Mouse (Mus musculus) CH12.LX (cell line): ENCODE measurements around the gene Cfap54. TPM values are rescaled to one million over a fixed set of nuclear protein-coding genes. Genes with fewer than 3 reads are reported as not detected.

Experiments
- DNase-seq: peaks from one replicate; pipeline ENCODE4 v3.0.0-alpha.2; 2013; ENCODE audit errors: extremely low read depth
- H3K27ac ChIP-seq: 2 replicates; pipeline ENCODE4 v1.5.1; 2012; ENCODE audit warnings: low read depth, mild to moderate bottlenecking, control low read depth, moderate library complexity; ENCODE audit not compliant: insufficient read depth
- H3K27me3 ChIP-seq: replicated peaks from 2 replicates; pipeline ENCODE3; 2012; ENCODE audit warnings: inconsistent platforms
- H3K36me3 ChIP-seq, 2 experiments: replicated peaks in 1 of 2; 2 replicates each; pipeline versions ENCODE3 to v1.6.1; 2012; ENCODE audit warnings: inconsistent platforms in 1 of 2, low read length in 1 of 2, mild to moderate bottlenecking in 1 of 2, mixed read lengths in 1 of 2, moderate library complexity in 1 of 2; ENCODE audit not compliant: control insufficient read depth in 1 of 2, insufficient read depth in 1 of 2
- H3K4me1 ChIP-seq, 2 experiments: 2 replicates each; pipeline ENCODE4 v1.6.1; 2012; ENCODE audit warnings: inconsistent platforms in 1 of 2, moderate library complexity in 1 of 2; ENCODE audit not compliant: insufficient read depth in 2 of 2, control insufficient read depth in 1 of 2
- H3K4me2 ChIP-seq: 2 replicates; pipeline ENCODE4 v1.6.1; 2012; ENCODE audit warnings: low read depth, mild to moderate bottlenecking, control low read depth; ENCODE audit not compliant: poor library complexity, insufficient read depth, severe bottlenecking
- H3K4me3 ChIP-seq, 3 experiments: fragments of 150-350 bp in 1 of 3; sonication (generic) in 1 of 3; replicated peaks in 1 of 3; 2 replicates each; pipeline versions ENCODE3 to v1.5.1; 2011 to 2012; ENCODE audit warnings: low read depth in 2 of 3, low read length in 2 of 3, mild to moderate bottlenecking in 2 of 3, moderate library complexity in 2 of 3, control low read depth in 1 of 3, improper control_type of control experiment in 1 of 3, inconsistent platforms in 1 of 3, mixed read lengths in 1 of 3; ENCODE audit not compliant: poor library complexity in 1 of 3
- H3K79me2 ChIP-seq: replicated peaks from 2 replicates; pipeline ENCODE4 v1.6.1; 2012; ENCODE audit warnings: mild to moderate bottlenecking, moderate library complexity; ENCODE audit not compliant: control insufficient read depth, poor library complexity, insufficient read depth, severe bottlenecking; ENCODE audit errors: extremely low read depth
- H3K9ac ChIP-seq: 2 replicates; pipeline ENCODE4 v1.6.1; 2012; ENCODE audit warnings: low read depth, mild to moderate bottlenecking, control low read depth, moderate library complexity; ENCODE audit not compliant: insufficient read depth
- H3K9me3 ChIP-seq: replicated peaks from 2 replicates; pipeline ENCODE3; 2012; ENCODE audit warnings: low read length, inconsistent platforms, mixed read lengths
- BHLHE40 ChIP-seq: IDR thresholded peaks from 2 replicates; pipeline ENCODE4 v1.6.1; 2011; ENCODE audit warnings: mild to moderate bottlenecking, low read depth, low read length, improper control_type of control experiment
- CHD1 ChIP-seq: IDR thresholded peaks from 2 replicates; pipeline ENCODE4 v1.6.1; 2012; ENCODE audit warnings: low read depth, low read length, improper control_type of control experiment, inconsistent platforms
- CHD2 ChIP-seq: IDR thresholded peaks from 2 replicates; pipeline ENCODE4 v1.6.1; 2011; ENCODE audit warnings: low read length, improper control_type of control experiment
- CTCF ChIP-seq, 2 experiments: IDR thresholded peaks in 1 of 2; conservative IDR thresholded peaks in 1 of 2; 2 replicates each; pipeline ENCODE4 v1.5.1; 2011 to 2012; ENCODE audit warnings: low read depth in 2 of 2, low read length in 2 of 2, improper control_type of control experiment in 1 of 2, inconsistent platforms in 1 of 2, mild to moderate bottlenecking in 1 of 2, moderate library complexity in 1 of 2
- E2F4 ChIP-seq: IDR thresholded peaks from 2 replicates; pipeline ENCODE4 v1.6.1; 2011; ENCODE audit warnings: low read depth, low read length, improper control_type of control experiment; ENCODE audit not compliant: insufficient replicate concordance
- ELF1 ChIP-seq: IDR thresholded peaks from 2 replicates; pipeline ENCODE4 v1.6.1; 2014; ENCODE audit warnings: low read depth, mild to moderate bottlenecking, inconsistent platforms, low read length, improper control_type of control experiment
- EP300 ChIP-seq: IDR thresholded peaks from 2 replicates; pipeline ENCODE4 v1.6.1; 2011; ENCODE audit warnings: low read length, improper control_type of control experiment
- ETS1 ChIP-seq: conservative IDR thresholded peaks from 2 replicates; pipeline ENCODE4 v1.6.1; 2012; ENCODE audit warnings: low read depth, mild to moderate bottlenecking, inconsistent platforms, low read length, improper control_type of control experiment, moderate library complexity
- GABPA ChIP-seq: IDR thresholded peaks from 2 replicates; pipeline ENCODE4 v1.6.1; 2012; ENCODE audit warnings: low read depth, low read length, improper control_type of control experiment, inconsistent platforms; ENCODE audit not compliant: insufficient replicate concordance
- HCFC1 ChIP-seq: IDR thresholded peaks from 2 replicates; pipeline ENCODE4 v1.6.1; 2012; ENCODE audit warnings: low read depth, mild to moderate bottlenecking, inconsistent platforms, low read length, improper control_type of control experiment
- IRF4 ChIP-seq: IDR thresholded peaks from 2 replicates; pipeline ENCODE4 v1.6.1; 2014; ENCODE audit warnings: low read depth, mild to moderate bottlenecking, inconsistent platforms, low read length, improper control_type of control experiment
- JUN ChIP-seq: IDR thresholded peaks from 2 replicates; pipeline ENCODE4 v1.6.1; 2011; ENCODE audit warnings: low read depth, mild to moderate bottlenecking, low read length, improper control_type of control experiment, moderate library complexity; ENCODE audit not compliant: insufficient read depth
- JUND ChIP-seq: conservative IDR thresholded peaks from 2 replicates; pipeline ENCODE4 v1.6.1; 2011; ENCODE audit warnings: low read depth, low read length, improper control_type of control experiment
- KAT2A ChIP-seq: IDR thresholded peaks from 2 replicates; pipeline ENCODE4 v1.6.1; 2012; ENCODE audit warnings: low read length, improper control_type of control experiment, inconsistent platforms; ENCODE audit not compliant: insufficient replicate concordance
- MAFK ChIP-seq: IDR thresholded peaks from 2 replicates; pipeline ENCODE4 v1.6.1; 2011; ENCODE audit warnings: low read length, improper control_type of control experiment; ENCODE audit not compliant: insufficient replicate concordance
- MAX ChIP-seq: IDR thresholded peaks from 2 replicates; pipeline ENCODE4 v1.6.1; 2011; ENCODE audit warnings: low read length, improper control_type of control experiment
- MAZ ChIP-seq: IDR thresholded peaks from 2 replicates; pipeline ENCODE4 v1.6.1; 2012; ENCODE audit warnings: low read depth, mild to moderate bottlenecking, inconsistent platforms, low read length, improper control_type of control experiment, moderate library complexity
- MEF2A ChIP-seq: IDR thresholded peaks from 2 replicates; pipeline ENCODE4 v1.6.1; 2014; ENCODE audit warnings: low read depth, mild to moderate bottlenecking, inconsistent platforms, low read length, improper control_type of control experiment, borderline replicate concordance
- MXI1 ChIP-seq: IDR thresholded peaks from 2 replicates; pipeline ENCODE4 v1.6.1; 2011; ENCODE audit warnings: mild to moderate bottlenecking, low read depth, low read length, improper control_type of control experiment
- MYC ChIP-seq: IDR thresholded peaks from 2 replicates; pipeline ENCODE4 v1.6.1; 2011; ENCODE audit warnings: low read depth, mild to moderate bottlenecking, improper control_type of control experiment, low read length
- NELFE ChIP-seq: IDR thresholded peaks from 2 replicates; pipeline ENCODE4 v1.6.1; 2011; ENCODE audit warnings: low read depth, low read length, improper control_type of control experiment
- NRF1 ChIP-seq: IDR thresholded peaks from 2 replicates; pipeline ENCODE4 v1.6.1; 2014; ENCODE audit warnings: low read depth, mild to moderate bottlenecking, inconsistent platforms, low read length, improper control_type of control experiment, moderate library complexity
- PAX5 ChIP-seq: IDR thresholded peaks from 2 replicates; pipeline ENCODE4 v1.6.1; 2012; ENCODE audit warnings: low read length, inconsistent platforms, mixed read lengths
- POLR2A ChIP-seq: IDR thresholded peaks from 2 replicates; pipeline ENCODE4 v1.6.1; 2011; ENCODE audit warnings: low read depth, mild to moderate bottlenecking, improper control_type of control experiment, low read length
- RAD21 ChIP-seq: IDR thresholded peaks from 2 replicates; pipeline ENCODE4 v1.6.1; 2011; ENCODE audit warnings: low read depth, mild to moderate bottlenecking, low read length, improper control_type of control experiment, moderate library complexity
- RCOR1 ChIP-seq: conservative IDR thresholded peaks from 2 replicates; pipeline ENCODE4 v1.6.1; 2012; ENCODE audit warnings: low read depth, mild to moderate bottlenecking, inconsistent platforms, low read length, improper control_type of control experiment
- SIN3A ChIP-seq: IDR thresholded peaks from 2 replicates; pipeline ENCODE4 v1.6.1; 2012; ENCODE audit warnings: low read length, improper control_type of control experiment, inconsistent platforms
- SMC3 ChIP-seq: IDR thresholded peaks from 2 replicates; pipeline ENCODE4 v1.6.1; 2011; ENCODE audit warnings: low read depth, low read length, improper control_type of control experiment
- TBP ChIP-seq: conservative IDR thresholded peaks from 2 replicates; pipeline ENCODE4 v1.6.1; 2011; ENCODE audit warnings: low read depth, low read length, improper control_type of control experiment
- TCF12 ChIP-seq: IDR thresholded peaks from 2 replicates; pipeline ENCODE4 v1.6.1; 2014; ENCODE audit warnings: low read depth, mild to moderate bottlenecking, inconsistent platforms, low read length, improper control_type of control experiment
- UBTF ChIP-seq: IDR thresholded peaks from 2 replicates; pipeline ENCODE4 v1.6.1; 2012; ENCODE audit warnings: low read depth, mild to moderate bottlenecking, inconsistent platforms, low read length, improper control_type of control experiment, moderate library complexity
- USF1 ChIP-seq: IDR thresholded peaks from 2 replicates; pipeline ENCODE4 v1.6.1; 2014; ENCODE audit warnings: low read depth, mild to moderate bottlenecking, inconsistent platforms, low read length, improper control_type of control experiment
- USF2 ChIP-seq: conservative IDR thresholded peaks from 2 replicates; pipeline ENCODE4 v1.6.1; 2011; ENCODE audit warnings: low read depth, low read length, improper control_type of control experiment
- ZMIZ1 ChIP-seq: IDR thresholded peaks from 2 replicates; pipeline ENCODE4 v1.6.1; 2012; ENCODE audit warnings: low read depth, mild to moderate bottlenecking, inconsistent platforms, low read length, improper control_type of control experiment
- ZNF384 ChIP-seq: IDR thresholded peaks from 2 replicates; pipeline ENCODE4 v1.6.1; 2012; ENCODE audit warnings: low read depth, low read length, improper control_type of control experiment, inconsistent platforms
- dilution Hi-C: fragments of 300-500 bp; cut with MboI; formaldehyde crosslinking; loops from 2 replicates; pipeline ENCODE4 v1.14.3; 2020; ENCODE audit warnings: low sequenced_read_pairs; ENCODE audit not compliant: extremely low pct_unique_long_range_greater_than_20kb, extremely low pct_ligation_motif_present
- in situ Hi-C: fragments of 300-500 bp; cut with MboI; formaldehyde crosslinking; loops from 3 replicates; pipeline ENCODE4 v1.14.3; 2019; ENCODE audit warnings: low sequenced_read_pairs, low pct_ligation_motif_present, low pct_unique_long_range_greater_than_20kb, mixed read lengths
- polyA plus RNA-seq: library from polyadenylated mRNA; unstranded; fragments of >175 nt; gene quantifications from 2 replicates; pipeline ENCODE4 v1.2.1, GENCODE M21; 2012; ENCODE audit warnings: low read depth; ENCODE audit not compliant: insufficient read length
- total RNA-seq, 2 experiments: library from RNA; depleted of rRNA; stranded (reverse); fragments of 300-350 nt in 1 of 2; fragments of >200 nt in 1 of 2; gene quantifications; 2 replicates each; pipeline ENCODE4 v1.2.3; 2012 to 2014

The Cfap54 gene
- total RNA-seq (2012; rRNA removed): 0.38 and 0.84 TPM in 2 replicates
- 0.73 and 1.3 TPM in 2 replicates for total RNA-seq (2014; rRNA removed)
- 1.3 TPM in 2 replicates for polyA plus RNA-seq

GRCm38 (mm10) chr10:93081133-93081779, at the start of gene Cfap54:
Gene Cfap54, minus strand, starts transcription at chr10:93081618.
- dilution Hi-C loops: no loop called here

DNA sequence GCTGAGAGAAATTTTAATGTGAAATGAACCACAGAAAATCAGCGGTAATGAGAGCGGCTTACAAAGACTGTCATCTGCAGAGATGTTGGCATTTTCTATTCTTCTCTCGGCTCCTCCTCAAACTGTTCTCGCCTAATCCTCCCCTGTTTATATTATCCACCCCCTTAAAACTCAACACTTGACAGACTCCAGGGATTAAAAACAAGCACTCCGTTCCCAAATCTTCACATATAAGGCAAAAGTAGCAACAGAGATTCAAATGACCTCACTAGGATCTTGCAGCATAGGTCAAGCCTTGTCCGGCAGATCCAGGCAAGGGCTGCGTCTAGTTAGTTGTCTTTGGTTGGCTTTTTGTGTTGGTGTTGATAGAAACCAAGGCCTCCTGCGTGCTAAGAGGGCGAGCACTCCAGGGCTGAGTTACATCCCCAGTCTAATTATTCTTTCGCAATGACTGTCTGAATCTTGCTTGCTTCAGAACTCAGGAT, 49.1 kb upstream of the Cfap54 start:
- Histone ChIP-seq H3K79me2 (no peaks in the 10 kb centered on the region), H3K9me3 (no peaks in the 10 kb centered on the region), H3K4me2 (no peak overlapping the region), H3K27me3 (no peaks in the 10 kb centered on the region), H3K4me1 (no peaks in the 10 kb centered on the region), H3K4me3 (no peak overlapping the region), H3K27ac (no peak overlapping the region), H3K36me3 (no peaks in the 10 kb centered on the region), H3K9ac (no peak overlapping the region)
- in situ Hi-C loops (no loop called here), dilution Hi-C loops (no loop called here)
- no peak for DNase-seq
- TF ChIP-seq MAFK (no peak), USF1 (no peak), CHD1 (no peak), PAX5 (no peak), ELF1 (no peak), SIN3A (no peak), NRF1 (no peak), IRF4 (no peak), BHLHE40 (no peak), MYC (no peak), EP300 (no peak), HCFC1 (no peak), USF2 (no peak), SMC3 (no peak), NELFE (no peak), GABPA (no peak), MAX (no peak), ZMIZ1 (no peak), JUND (no peak)

More at GRCm38 (mm10) chr10:93081133-93081779, at the start of gene Cfap54:
- in situ Hi-C loops: no loop called here
- Histone ChIP-seq H3K9me3 (no peaks in the 10 kb centered on the region), H3K4me3 (peak within 1 kb of the TSS; percentile 46 to 64 (median 60)), H3K9ac (no peak within 1 kb of the TSS), H3K4me2 (peak within 1 kb of the TSS; percentile 72), H3K4me1 (peaks cover 6 to 19% of the 10 kb centered on the region in 2 experiments; a peak in 3 of 4 replicates), H3K27ac (no peak within 1 kb of the TSS), H3K36me3 (no peaks in the 10 kb centered on the region), H3K79me2 (no peaks in the 10 kb centered on the region), H3K27me3 (no peaks in the 10 kb centered on the region)
- TF ChIP-seq ZNF384: no peak
- peak; percentile 84 to 85 for TF ChIP-seq CTCF (conservative IDR thresholded peaks at IDR 0.05 in 1 of 2, IDR thresholded peaks at IDR 0.05 in 1 of 2; ENCODE audit: low read depth in 2 of 2, low read length in 2 of 2)
- no peak for TF ChIP-seq KAT2A
- TF ChIP-seq MAX: no peak
- 0 out of 2 replicates have a peak, but pooled peaks have one; percentile 36 for TF ChIP-seq HCFC1
- TF ChIP-seq CHD1: no peak
- no peak for TF ChIP-seq USF1
- TF ChIP-seq MYC: no peak; the same call in 1 of the 2 replicates
- TF ChIP-seq NRF1: no peak
- no peak for TF ChIP-seq MEF2A
- TF ChIP-seq TBP: no peak
- TF ChIP-seq JUND: no peak
- TF ChIP-seq PAX5: no peak
- TF ChIP-seq NELFE: no peak
- TF ChIP-seq ELF1: peak; percentile 75
- no peak for TF ChIP-seq UBTF
- peak; percentile 98 for TF ChIP-seq SIN3A
- no peak; the same call in 1 of the 2 replicates for TF ChIP-seq MAZ
- no peak for TF ChIP-seq EP300
- TF ChIP-seq RCOR1: no peak
- no peak for TF ChIP-seq ETS1
- TF ChIP-seq TCF12: peak; percentile 67; the same call in 1 of the 2 replicates
- TF ChIP-seq BHLHE40: no peak
- no peak; the same call in 1 of the 2 replicates for TF ChIP-seq RAD21
- no peak for TF ChIP-seq E2F4
- no peak for TF ChIP-seq POLR2A
- no peak for TF ChIP-seq GABPA
- no peak for TF ChIP-seq JUN
- no peak for TF ChIP-seq SMC3
- TF ChIP-seq USF2: no peak
- no peak for TF ChIP-seq CHD2
- TF ChIP-seq ZMIZ1: no peak
- peak; percentile 100 for TF ChIP-seq MXI1
- no peak for TF ChIP-seq MAFK
- DNase-seq: peak; percentile 95
